Mouse (Mus musculus): ENCODE measurements around the gene Aldob. TPM values are rescaled to one million over a fixed set of nuclear protein-coding genes. Genes with fewer than 3 reads are reported as not detected.

Aldob gene
- polyA plus RNA-seq, 1 experiment from 2014 or later = not detected

- Histone ChIP-seq H3K9me3 (ENCODE audit: control insufficient read depth, low read length) (no peaks in the 10 kb centered on the region), H3K4me3 (replicated peaks; ENCODE audit: low read depth, low read length) (no peak overlapping the region), H3K9ac (replicated peaks; ENCODE audit: low read length) (no peak overlapping the region), H3K36me3 (ENCODE audit: control insufficient read depth, insufficient read depth, low read length) (no peaks in the 10 kb centered on the region), H3K27ac (replicated peaks; ENCODE audit: low read depth, low read length) (no peak overlapping the region), H3K27me3 (ENCODE audit: control insufficient read depth, insufficient read depth, low read length) (no peaks in the 10 kb centered on the region), H3K4me1 (ENCODE audit: control insufficient read depth, insufficient read depth, low read length) (no peaks in the 10 kb centered on the region), H3K4me2 (ENCODE audit: low read length) (no peak overlapping the region)
- ATAC-seq (ENCODE audit: low FRiP score, low TSS enrichment) (no peak), DNase-seq (no peak)
- WGBS = 82% methylated on average over 4 of the region's 4 CpGs
Observed at GRCm38 (mm10) chr4:49572194-49572593, 22.8 kb upstream of the Aldob start.

GRCm38 (mm10) chr4:49567613-49568012 lies 18.3 kb upstream of the Aldob start:
- Histone ChIP-seq H3K4me1 (ENCODE audit: control insufficient read depth, insufficient read depth, low read length) (no peaks in the 10 kb centered on the region), H3K27me3 (ENCODE audit: control insufficient read depth, insufficient read depth, low read length) (no peaks in the 10 kb centered on the region), H3K9me3 (ENCODE audit: control insufficient read depth, low read length) (no peaks in the 10 kb centered on the region), H3K4me3 (replicated peaks; ENCODE audit: low read depth, low read length) (no peak overlapping the region), H3K9ac (replicated peaks; ENCODE audit: low read length) (no peak overlapping the region), H3K27ac (replicated peaks; ENCODE audit: low read depth, low read length) (no peak overlapping the region), H3K36me3 (ENCODE audit: control insufficient read depth, insufficient read depth, low read length) (no peaks in the 10 kb centered on the region), H3K4me2 (ENCODE audit: low read length) (no peak overlapping the region)
- WGBS = 26% methylated on average over 3 of the region's 3 CpGs
- DNase-seq (peak; percentile 88), ATAC-seq (ENCODE audit: low FRiP score, low TSS enrichment) (peak; percentile 57)

GRCm38 (mm10) chr4:49559915-49560772 lies 10.8 kb upstream of the Aldob start:
- H3K9ac ChIP-seq (replicated peaks; ENCODE audit: low read length) = no peak overlapping the region
- 80% methylated on average over 20 of the region's 20 CpGs for WGBS
- DNase-seq (peak; percentile 10), ATAC-seq (ENCODE audit: low FRiP score, low TSS enrichment) (0 out of 2 replicates have a peak, but pooled peaks have one; percentile 17)
- no peak overlapping the region for H3K4me2 ChIP-seq (ENCODE audit: low read length)
- no peaks in the 10 kb centered on the region for H3K27me3 ChIP-seq (ENCODE audit: control insufficient read depth, insufficient read depth, low read length)
- no peak overlapping the region for H3K4me3 ChIP-seq (replicated peaks; ENCODE audit: low read depth, low read length)
- H3K36me3 ChIP-seq (ENCODE audit: control insufficient read depth, insufficient read depth, low read length) = no peaks in the 10 kb centered on the region
- no peak overlapping the region for H3K27ac ChIP-seq (replicated peaks; ENCODE audit: low read depth, low read length)
- no peaks in the 10 kb centered on the region for H3K4me1 ChIP-seq (ENCODE audit: control insufficient read depth, insufficient read depth, low read length)
- no peaks in the 10 kb centered on the region for H3K9me3 ChIP-seq (ENCODE audit: control insufficient read depth, low read length)

DNA sequence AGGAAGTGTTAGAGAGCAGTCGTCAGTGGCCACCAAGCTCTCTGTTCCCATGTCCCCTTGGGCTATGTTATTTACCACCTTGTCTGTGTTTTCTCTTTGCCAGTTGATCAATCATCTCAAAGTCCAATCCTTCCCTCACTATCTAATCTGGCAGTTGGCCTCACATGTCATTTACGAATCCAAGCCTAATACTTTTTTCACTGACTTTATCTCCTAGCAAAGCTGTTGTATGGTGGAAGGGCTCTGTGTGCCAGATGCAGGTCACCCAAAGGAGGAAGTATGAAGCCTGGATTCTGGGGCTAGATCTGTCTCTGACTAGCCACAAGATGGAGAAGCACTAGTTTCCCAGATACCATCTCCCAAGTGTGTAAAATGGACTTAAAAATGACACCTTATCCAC lies 8.8 kb upstream of the Aldob start:
- WGBS = 91% methylated on average over 2 of the region's 2 CpGs
- H3K4me2 ChIP-seq (ENCODE audit: low read length) = no peak overlapping the region
- H3K36me3 ChIP-seq (ENCODE audit: control insufficient read depth, insufficient read depth, low read length) = no peaks in the 10 kb centered on the region
- H3K4me3 ChIP-seq (replicated peaks; ENCODE audit: low read depth, low read length) = no peak overlapping the region
- H3K4me1 ChIP-seq (ENCODE audit: control insufficient read depth, insufficient read depth, low read length) = no peaks in the 10 kb centered on the region
- DNase-seq = no peak
- no peaks in the 10 kb centered on the region for H3K9me3 ChIP-seq (ENCODE audit: control insufficient read depth, low read length)
- no peak overlapping the region for H3K27ac ChIP-seq (replicated peaks; ENCODE audit: low read depth, low read length)
- no peak overlapping the region for H3K9ac ChIP-seq (replicated peaks; ENCODE audit: low read length)
- H3K27me3 ChIP-seq (ENCODE audit: control insufficient read depth, insufficient read depth, low read length) = no peaks in the 10 kb centered on the region
- no peak for ATAC-seq (ENCODE audit: low FRiP score, low TSS enrichment)

DNA sequence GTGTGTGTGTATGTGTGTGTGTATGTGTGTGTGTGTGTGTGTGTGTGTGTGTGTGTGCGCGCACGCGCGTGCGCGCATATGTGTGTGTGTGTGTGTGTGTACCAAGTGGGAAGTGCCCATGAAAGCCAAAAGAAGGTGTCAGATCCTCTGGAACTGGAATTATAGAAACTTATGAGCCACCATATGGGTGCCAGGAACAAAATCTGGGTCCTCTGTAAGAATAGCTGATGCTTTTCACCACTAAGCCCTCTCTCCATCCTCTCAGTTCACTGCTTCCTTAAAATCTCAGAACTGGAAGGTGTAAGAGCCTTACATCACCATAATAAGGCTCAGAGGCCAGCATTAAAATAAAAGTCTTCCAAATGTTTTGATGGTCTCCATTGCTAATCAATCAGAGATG lies 8.0 kb upstream of the Aldob start:
- no peak for ATAC-seq (ENCODE audit: low FRiP score, low TSS enrichment)
- DNase-seq = no peak
- WGBS = 87% methylated on average over 7 of the region's 7 CpGs
- no peaks in the 10 kb centered on the region for H3K4me1 ChIP-seq (ENCODE audit: control insufficient read depth, insufficient read depth, low read length)
- H3K36me3 ChIP-seq (ENCODE audit: control insufficient read depth, insufficient read depth, low read length) = no peaks in the 10 kb centered on the region
- H3K27ac ChIP-seq (replicated peaks; ENCODE audit: low read depth, low read length) = no peak overlapping the region
- no peak overlapping the region for H3K4me2 ChIP-seq (ENCODE audit: low read length)
- no peak overlapping the region for H3K4me3 ChIP-seq (replicated peaks; ENCODE audit: low read depth, low read length)
- no peaks in the 10 kb centered on the region for H3K9me3 ChIP-seq (ENCODE audit: control insufficient read depth, low read length)
- H3K27me3 ChIP-seq (ENCODE audit: control insufficient read depth, insufficient read depth, low read length) = no peaks in the 10 kb centered on the region
- no peak overlapping the region for H3K9ac ChIP-seq (replicated peaks; ENCODE audit: low read length)

- Histone ChIP-seq H3K36me3 (ENCODE audit: control insufficient read depth, insufficient read depth, low read length) (no peaks in the 10 kb centered on the region), H3K4me1 (ENCODE audit: control insufficient read depth, insufficient read depth, low read length) (no peaks in the 10 kb centered on the region), H3K27me3 (ENCODE audit: control insufficient read depth, insufficient read depth, low read length) (no peaks in the 10 kb centered on the region), H3K9ac (replicated peaks; ENCODE audit: low read length) (no peak overlapping the region), H3K4me2 (ENCODE audit: low read length) (no peak overlapping the region), H3K4me3 (replicated peaks; ENCODE audit: low read depth, low read length) (no peak overlapping the region), H3K9me3 (ENCODE audit: control insufficient read depth, low read length) (no peaks in the 10 kb centered on the region), H3K27ac (replicated peaks; ENCODE audit: low read depth, low read length) (no peak overlapping the region)
- WGBS = 83% methylated on average over 5 of the region's 5 CpGs
- DNase-seq (no peak), ATAC-seq (ENCODE audit: low FRiP score, low TSS enrichment) (no peak)
Observed at GRCm38 (mm10) chr4:49553380-49553779, 4.0 kb upstream of the Aldob start.

GRCm38 (mm10) chr4:49547544-49548219 lies 1.7 kb downstream of the Aldob start:
- ATAC-seq (ENCODE audit: low FRiP score, low TSS enrichment) (no peak), DNase-seq (no peak)
- no peaks in the 10 kb centered on the region for H3K36me3 ChIP-seq (ENCODE audit: control insufficient read depth, insufficient read depth, low read length)
- H3K27ac ChIP-seq (replicated peaks; ENCODE audit: low read depth, low read length) = no peak overlapping the region
- no peaks in the 10 kb centered on the region for H3K9me3 ChIP-seq (ENCODE audit: control insufficient read depth, low read length)
- no peaks in the 10 kb centered on the region for H3K27me3 ChIP-seq (ENCODE audit: control insufficient read depth, insufficient read depth, low read length)
- H3K9ac ChIP-seq (replicated peaks; ENCODE audit: low read length) = no peak overlapping the region
- H3K4me3 ChIP-seq (replicated peaks; ENCODE audit: low read depth, low read length) = no peak overlapping the region
- H3K4me2 ChIP-seq (ENCODE audit: low read length) = no peak overlapping the region
- H3K4me1 ChIP-seq (ENCODE audit: control insufficient read depth, insufficient read depth, low read length) = no peaks in the 10 kb centered on the region
- WGBS = 90% methylated on average over 7 of the region's 7 CpGs

- H3K9me3 ChIP-seq (ENCODE audit: control insufficient read depth, low read length) = no peaks in the 10 kb centered on the region
- H3K4me3 ChIP-seq (replicated peaks; ENCODE audit: low read depth, low read length) = no peak overlapping the region
- DNase-seq = no peak
- no peaks in the 10 kb centered on the region for H3K4me1 ChIP-seq (ENCODE audit: control insufficient read depth, insufficient read depth, low read length)
- no peaks in the 10 kb centered on the region for H3K36me3 ChIP-seq (ENCODE audit: control insufficient read depth, insufficient read depth, low read length)
- H3K27me3 ChIP-seq (ENCODE audit: control insufficient read depth, insufficient read depth, low read length) = no peaks in the 10 kb centered on the region
- ATAC-seq (ENCODE audit: low FRiP score, low TSS enrichment) = no peak
- H3K27ac ChIP-seq (replicated peaks; ENCODE audit: low read depth, low read length) = no peak overlapping the region
- no peak overlapping the region for H3K9ac ChIP-seq (replicated peaks; ENCODE audit: low read length)
- 80% methylated on average over 6 of the region's 6 CpGs for WGBS
- H3K4me2 ChIP-seq (ENCODE audit: low read length) = no peak overlapping the region
Observed at GRCm38 (mm10) chr4:49546873-49547543, 2.3 kb downstream of the Aldob start.

Measured in midbrain, embryonic 14.5 days (tissue).